Comparison of ENCODE assay signal across 20 mouse cellular contexts in genomic region chr7:46401371-46402180, GRCm38 (mm10). TPM values are rescaled to one million over a fixed set of nuclear protein-coding genes. Genes with fewer than 3 reads are reported as not detected.
A peak's percentile ranks its signal among the peaks of the same experiment; 100 is the strongest.
DNase-seq lines count a peak whose midpoint lies in the region; ATAC-seq lines count a peak whose summit lies in the region.
"Had no signal": no experiment of that assay in that cellular context is flagged by ENCODE, and none has a peak within 500 bp of the region (broad histone marks: within the 10 kb centered on the region; RNA-seq: fewer than 3 reads in every experiment).

No protein-coding gene starts in this region.

- H3K9ac ChIP-seq in forebrain, embryonic 14.5 days (ENCODE audit: low read length) = no peak overlapping the region
- no peak overlapping the region for H3K9ac ChIP-seq in neural tube, embryonic 12.5 days
- no peak overlapping the region for H3K9ac ChIP-seq in hindbrain, embryonic 16.5 days (ENCODE audit: low read depth, low read length)
- H3K9ac ChIP-seq: heart, embryonic 15.5 days; liver, embryonic 12.5 days had no signal

- ATAC-seq in forebrain, embryonic 14.5 days = no peak
- no peak for ATAC-seq in neural tube, embryonic 12.5 days (ENCODE audit: low FRiP score, low read depth)
- ATAC-seq in hindbrain, embryonic 16.5 days = no peak
- ATAC-seq: CD4-positive, CD25-positive, alpha-beta regulatory T cell, adult 4 months; liver, embryonic 12.5 days had no signal

- no peaks in the 10 kb centered on the region for H3K9me3 ChIP-seq in forebrain, embryonic 14.5 days (replicated peaks; ENCODE audit: control insufficient read depth, low read length)
- no peaks in the 10 kb centered on the region for H3K9me3 ChIP-seq in forebrain, embryonic 10.5 days
- no peaks in the 10 kb centered on the region for H3K9me3 ChIP-seq in neural tube, embryonic 12.5 days
- H3K9me3 ChIP-seq in hindbrain, embryonic 16.5 days (ENCODE audit: control insufficient read depth, low read length) = no peaks in the 10 kb centered on the region
- H3K9me3 ChIP-seq: heart, embryonic 15.5 days; liver, embryonic 12.5 days had no signal

- H3K27ac ChIP-seq in forebrain, embryonic 14.5 days (ENCODE audit: low read depth, low read length) = no peak overlapping the region
- H3K27ac ChIP-seq in forebrain, embryonic 10.5 days = no peak overlapping the region
- H3K27ac ChIP-seq in neural tube, embryonic 12.5 days = no peak overlapping the region
- H3K27ac ChIP-seq in hindbrain, embryonic 16.5 days (ENCODE audit: low read depth, low read length) = no peak overlapping the region
- H3K27ac ChIP-seq: heart, embryonic 15.5 days; liver, embryonic 12.5 days had no signal

- 0 out of 2 replicates have a peak, but pooled peaks cover 2% of the 10 kb centered on the region for H3K36me3 ChIP-seq in forebrain, embryonic 14.5 days (ENCODE audit: control insufficient read depth, insufficient read depth, low read length)
- H3K36me3 ChIP-seq in forebrain, embryonic 10.5 days (replicated peaks) = no peaks in the 10 kb centered on the region
- no peaks in the 10 kb centered on the region for H3K36me3 ChIP-seq in neural tube, embryonic 12.5 days
- 0 out of 2 replicates have a peak, but pooled peaks cover 4% of the 10 kb centered on the region for H3K36me3 ChIP-seq in hindbrain, embryonic 16.5 days (ENCODE audit: control insufficient read depth, insufficient read depth, low read length)
- H3K36me3 ChIP-seq: heart, embryonic 15.5 days; liver, embryonic 12.5 days had no signal

- H3K4me3 ChIP-seq in forebrain, embryonic 14.5 days (ENCODE audit: low read depth, low read length) = no peak overlapping the region
- no peak overlapping the region for H3K4me3 ChIP-seq in forebrain, embryonic 10.5 days
- H3K4me3 ChIP-seq in neural tube, embryonic 12.5 days = no peak overlapping the region
- H3K4me3 ChIP-seq in hindbrain, embryonic 16.5 days (ENCODE audit: low read length) = peak overlapping the region; percentile 89
- H3K4me3 ChIP-seq: erythroblast, embryonic 14.5 days; heart, embryonic 15.5 days; liver, embryonic 12.5 days had no signal

- peaks cover 22% of the 10 kb centered on the region for H3K27me3 ChIP-seq in forebrain, embryonic 14.5 days (replicated peaks; ENCODE audit: control insufficient read depth, insufficient read depth, low read length)
- peaks cover 56% of the 10 kb centered on the region for H3K27me3 ChIP-seq in forebrain, embryonic 10.5 days (ENCODE audit: poor library complexity, severe bottlenecking)
- H3K27me3 ChIP-seq in neural tube, embryonic 12.5 days (replicated peaks) = peaks cover 38% of the 10 kb centered on the region
- H3K27me3 ChIP-seq in hindbrain, embryonic 16.5 days (replicated peaks; ENCODE audit: control insufficient read depth, insufficient read depth, low read length) = no peaks in the 10 kb centered on the region

- WGBS in forebrain, embryonic 14.5 days = 71% methylated on average over 3 of the region's 3 CpGs
- 73% methylated on average over 3 of the region's 3 CpGs for WGBS in forebrain, embryonic 10.5 days
- 77% methylated on average over 3 of the region's 3 CpGs for WGBS in neural tube, embryonic 12.5 days
- 66% methylated on average over 3 of the region's 3 CpGs for whole genome bisulfite sequencing in hindbrain, embryonic 16.5 days

- intact Hi-C loops in heart, postnatal 36 days (cut with DNase I) = no loop called here

- DNase-seq in forebrain, embryonic 14.5 days (ENCODE audit: low spot score) = no peak
- no peak for DNase-seq in forebrain, embryonic 10.5 days (ENCODE audit: extremely low spot score, low spot score)
- DNase-seq in neural tube, embryonic 10.5 days (ENCODE audit: extremely low spot score, low spot score) = no peak
- DNase-seq in kidney, postnatal 14 days = no peak
- no peak for DNase-seq in heart, postnatal 36 days
- no peak for DNase-seq in thymus, postnatal 14 days
- DNase-seq: adrenal gland, postnatal 14 days; heart, adult 18-20 months; kidney, adult 8-10 months; left cerebral cortex, postnatal 4 days; right cerebral cortex, postnatal 4 days; thymus, adult 18-20 months had no signal

- peak overlapping the region; percentile 16; the same call in 1 of the 2 replicates for H3K4me2 ChIP-seq in forebrain, embryonic 14.5 days (ENCODE audit: low read length)
- H3K4me2 ChIP-seq in neural tube, embryonic 12.5 days (replicated peaks) = peak overlapping the region; percentile 77; the same call in 1 of the 2 replicates
- H3K4me2 ChIP-seq in hindbrain, embryonic 16.5 days (ENCODE audit: low read length) = peak overlapping the region; percentile 83
- H3K4me2 ChIP-seq: heart, embryonic 15.5 days; liver, embryonic 12.5 days had no signal

- peaks cover 16% of the 10 kb centered on the region; the same call in 1 of the 2 replicates for H3K4me1 ChIP-seq in forebrain, embryonic 14.5 days (ENCODE audit: control insufficient read depth, insufficient read depth, low read length)
- peaks cover 15% of the 10 kb centered on the region for H3K4me1 ChIP-seq in forebrain, embryonic 10.5 days
- peaks cover 34% of the 10 kb centered on the region for H3K4me1 ChIP-seq in neural tube, embryonic 12.5 days
- peaks cover 38% of the 10 kb centered on the region for H3K4me1 ChIP-seq in hindbrain, embryonic 16.5 days (ENCODE audit: control insufficient read depth, insufficient read depth, low read depth, low read length)

RNA-seq across cellular contexts. Expression of gene Kcnc1, which starts 5.3 kb away (rescaled TPM):
- 3.6 and 6.0 TPM in 2 replicates for polyA plus RNA-seq in forebrain, embryonic 14.5 days (2014; fragmentation: Nextera tagmentation; extraction: Ambion mirVana)
- 0.20 and 0.24 TPM in 2 replicates for polyA plus RNA-seq in forebrain, embryonic 10.5 days (2016; fragmentation: Nextera tagmentation; extraction: Ambion mirVana)
- 7.3 and 9.7 TPM in 2 replicates for polyA plus RNA-seq in neural tube, embryonic 12.5 days (2016; fragmentation: Nextera tagmentation; extraction: Ambion mirVana)
- polyA plus RNA-seq in hindbrain, embryonic 16.5 days (2015; fragmentation: Nextera tagmentation; extraction: Ambion mirVana) = 13.4 and 14.5 TPM in 2 replicates
- total RNA-seq in heart, postnatal 36 days (2021) = under 1 TPM; 0.14 to 0.17 TPM
- polyA plus RNA-seq: heart, embryonic 15.5 days had no signal

RNA-seq across cellular contexts. Expression of gene Myod1, which starts 25.3 kb away (rescaled TPM):
- 0.15 TPM in 1 of 2 replicates, not detected in the other for polyA plus RNA-seq in forebrain, embryonic 14.5 days (2014; fragmentation: Nextera tagmentation; extraction: Ambion mirVana)
- not detected in 2 replicates for polyA plus RNA-seq in forebrain, embryonic 10.5 days (2016; fragmentation: Nextera tagmentation; extraction: Ambion mirVana)
- polyA plus RNA-seq in neural tube, embryonic 12.5 days (2016; fragmentation: Nextera tagmentation; extraction: Ambion mirVana) = 10.8 and 13.5 TPM in 2 replicates
- 0.19 and 1.9 TPM in 2 replicates for polyA plus RNA-seq in hindbrain, embryonic 16.5 days (2015; fragmentation: Nextera tagmentation; extraction: Ambion mirVana)
- total RNA-seq in heart, postnatal 36 days (2021) = not detected
- total RNA-seq: adrenal gland, postnatal 14 days; heart, adult 18-20 months; left cerebral cortex, postnatal 4 days; megakaryocyte progenitor cell, adult 5-6 weeks had no signal
- polyA plus RNA-seq: CD4-positive, CD25-positive, alpha-beta regulatory T cell, adult 4 months; erythroblast, embryonic 14.5 days; large intestine, adult 2 months had no signal

Comparison
In these comparisons a context has a peak if more than half of its experiments do, and no peak if none do; other contexts are left out.
1. H3K4me2 ChIP-seq: peak in every context shown above with its lines; median percentile 83 in hindbrain, embryonic 16.5 days; 77 in neural tube, embryonic 12.5 days; 16 in forebrain, embryonic 14.5 days.